Mouse (Mus musculus): ENCODE measurements around the gene Pih1d1. TPM values are rescaled to one million over a fixed set of nuclear protein-coding genes. Genes with fewer than 3 reads are reported as not detected.

Pih1d1 gene
- polyA plus RNA-seq, 1 experiment from 2014 or later: 108 TPM

GRCm38 (mm10) chr7:45117566-45117965 is 36.5 kb upstream of the Pih1d1 start:
- 90% methylated on average over 8 of the region's 8 CpGs for WGBS
- no peak overlapping the region for H3K9ac ChIP-seq (ENCODE audit: low read length)
- DNase-seq (ENCODE audit: low spot score): no peak
- H3K36me3 ChIP-seq (ENCODE audit: control insufficient read depth, insufficient read depth, low read length): peaks cover 49% of the 10 kb centered on the region
- no peaks in the 10 kb centered on the region for H3K4me1 ChIP-seq (ENCODE audit: control insufficient read depth, insufficient read depth, low read length)
- no peak overlapping the region for H3K4me2 ChIP-seq (ENCODE audit: low read length)
- H3K9me3 ChIP-seq (replicated peaks; ENCODE audit: control insufficient read depth, low read length): no peaks in the 10 kb centered on the region
- no peak overlapping the region for H3K27ac ChIP-seq (ENCODE audit: low read depth, low read length)
- H3K27me3 ChIP-seq (replicated peaks; ENCODE audit: control insufficient read depth, insufficient read depth, low read length): no peaks in the 10 kb centered on the region
- no peak for ATAC-seq
- no peak overlapping the region for H3K4me3 ChIP-seq (ENCODE audit: low read depth, low read length)

DNA sequence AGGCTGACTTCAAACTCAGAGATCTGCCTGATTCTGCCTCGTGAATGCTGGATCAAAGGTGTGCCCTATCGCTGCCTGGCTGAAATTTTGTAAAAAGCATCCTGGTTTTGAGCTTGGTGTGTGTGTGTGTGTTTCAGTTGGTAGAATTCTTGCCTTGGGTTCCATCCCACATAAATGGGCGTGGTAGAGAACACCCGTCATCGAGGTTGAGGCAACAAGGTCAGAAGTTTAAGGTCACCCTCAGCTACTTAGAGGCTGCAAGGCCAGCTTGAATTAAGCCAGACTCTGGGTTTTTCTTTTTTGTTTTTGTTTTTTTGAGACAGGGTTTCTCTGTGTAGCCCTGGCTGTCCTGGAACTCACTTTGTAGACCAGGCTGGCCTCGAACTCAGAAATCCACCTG is 35.8 kb upstream of the Pih1d1 start:
- no peak for ATAC-seq
- Histone ChIP-seq H3K4me3 (ENCODE audit: low read depth, low read length) (no peak overlapping the region), H3K27ac (ENCODE audit: low read depth, low read length) (no peak overlapping the region), H3K4me1 (ENCODE audit: control insufficient read depth, insufficient read depth, low read length) (peaks cover 6% of the 10 kb centered on the region; the same call in 1 of the 2 replicates), H3K27me3 (replicated peaks; ENCODE audit: control insufficient read depth, insufficient read depth, low read length) (no peaks in the 10 kb centered on the region), H3K9me3 (replicated peaks; ENCODE audit: control insufficient read depth, low read length) (no peaks in the 10 kb centered on the region), H3K4me2 (ENCODE audit: low read length) (no peak overlapping the region), H3K36me3 (ENCODE audit: control insufficient read depth, insufficient read depth, low read length) (peaks cover 57% of the 10 kb centered on the region), H3K9ac (ENCODE audit: low read length) (no peak overlapping the region)
- 92% methylated on average over 6 of the region's 6 CpGs for WGBS
- no peak for DNase-seq (ENCODE audit: low spot score)

- DNase-seq (ENCODE audit: low spot score) (no peak), ATAC-seq (no peak)
- WGBS: 75% methylated on average over 5 of the region's 5 CpGs
- peaks cover 61% of the 10 kb centered on the region for H3K36me3 ChIP-seq (ENCODE audit: control insufficient read depth, insufficient read depth, low read length)
- H3K4me1 ChIP-seq (ENCODE audit: control insufficient read depth, insufficient read depth, low read length): peaks cover 7% of the 10 kb centered on the region; the same call in 1 of the 2 replicates
- no peak overlapping the region; the same call in 1 of the 2 replicates for H3K9ac ChIP-seq (ENCODE audit: low read length)
- H3K4me2 ChIP-seq (ENCODE audit: low read length): no peak overlapping the region
- H3K27ac ChIP-seq (ENCODE audit: low read depth, low read length): no peak overlapping the region
- H3K27me3 ChIP-seq (replicated peaks; ENCODE audit: control insufficient read depth, insufficient read depth, low read length): no peaks in the 10 kb centered on the region
- no peaks in the 10 kb centered on the region for H3K9me3 ChIP-seq (replicated peaks; ENCODE audit: control insufficient read depth, low read length)
- H3K4me3 ChIP-seq (ENCODE audit: low read depth, low read length): no peak overlapping the region
Observed at GRCm38 (mm10) chr7:45119780-45120709, 34.1 kb upstream of the Pih1d1 start.

GRCm38 (mm10) chr7:45121404-45121803 is 32.7 kb upstream of the Pih1d1 start:
- WGBS: 72% methylated on average over 8 of the region's 8 CpGs
- H3K9ac ChIP-seq (ENCODE audit: low read length): no peak overlapping the region
- H3K9me3 ChIP-seq (replicated peaks; ENCODE audit: control insufficient read depth, low read length): no peaks in the 10 kb centered on the region
- H3K4me3 ChIP-seq (ENCODE audit: low read depth, low read length): no peak overlapping the region
- no peak overlapping the region for H3K27ac ChIP-seq (ENCODE audit: low read depth, low read length)
- no peak overlapping the region for H3K4me2 ChIP-seq (ENCODE audit: low read length)
- peaks cover 75% of the 10 kb centered on the region for H3K36me3 ChIP-seq (ENCODE audit: control insufficient read depth, insufficient read depth, low read length)
- no peak for ATAC-seq
- peaks cover 7% of the 10 kb centered on the region; the same call in 1 of the 2 replicates for H3K4me1 ChIP-seq (ENCODE audit: control insufficient read depth, insufficient read depth, low read length)
- H3K27me3 ChIP-seq (replicated peaks; ENCODE audit: control insufficient read depth, insufficient read depth, low read length): no peaks in the 10 kb centered on the region
- no peak for DNase-seq (ENCODE audit: low spot score)

GRCm38 (mm10) chr7:45121966-45122365 is 32.1 kb upstream of the Pih1d1 start:
- no peaks in the 10 kb centered on the region for H3K27me3 ChIP-seq (replicated peaks; ENCODE audit: control insufficient read depth, insufficient read depth, low read length)
- ATAC-seq (no peak), DNase-seq (ENCODE audit: low spot score) (no peak)
- H3K27ac ChIP-seq (ENCODE audit: low read depth, low read length): no peak overlapping the region
- H3K36me3 ChIP-seq (ENCODE audit: control insufficient read depth, insufficient read depth, low read length): peaks cover 80% of the 10 kb centered on the region
- peaks cover 10% of the 10 kb centered on the region; the same call in 1 of the 2 replicates for H3K4me1 ChIP-seq (ENCODE audit: control insufficient read depth, insufficient read depth, low read length)
- no peak overlapping the region for H3K4me2 ChIP-seq (ENCODE audit: low read length)
- H3K9me3 ChIP-seq (replicated peaks; ENCODE audit: control insufficient read depth, low read length): no peaks in the 10 kb centered on the region
- no peak overlapping the region for H3K4me3 ChIP-seq (ENCODE audit: low read depth, low read length)
- H3K9ac ChIP-seq (ENCODE audit: low read length): no peak overlapping the region

DNA sequence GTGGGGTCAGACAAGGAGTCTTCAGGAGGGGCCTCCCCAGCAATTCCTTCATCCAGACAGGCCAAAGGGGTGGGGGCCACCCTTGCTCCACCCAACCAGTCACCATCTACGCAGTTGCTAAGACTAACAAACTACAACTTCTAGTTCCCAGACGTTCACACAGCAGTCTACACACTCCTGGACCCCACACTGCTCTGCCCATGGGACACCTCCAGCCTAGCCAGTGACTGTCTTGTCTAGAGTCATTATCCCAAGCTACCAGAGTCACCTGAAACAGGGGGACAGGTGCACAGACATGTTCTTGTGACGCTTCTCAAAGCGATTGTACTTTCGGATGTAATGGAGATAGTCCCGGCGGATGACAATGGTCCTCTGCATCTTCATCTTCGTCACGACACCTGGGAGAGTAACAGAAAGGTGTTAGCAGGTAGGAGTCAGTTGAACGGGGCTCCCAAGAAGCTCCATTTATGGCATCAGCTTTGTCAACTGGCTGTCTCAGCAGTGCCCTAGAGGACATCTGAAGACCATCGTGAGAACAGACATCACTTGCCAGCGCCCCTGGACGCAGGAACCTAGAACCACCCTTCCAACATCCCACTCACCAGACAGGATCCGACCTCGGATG is 31.4 kb upstream of the Pih1d1 start:
- Histone ChIP-seq H3K27me3 (replicated peaks; ENCODE audit: control insufficient read depth, insufficient read depth, low read length) (no peaks in the 10 kb centered on the region), H3K4me1 (ENCODE audit: control insufficient read depth, insufficient read depth, low read length) (peaks cover 14% of the 10 kb centered on the region; the same call in 1 of the 2 replicates), H3K4me2 (ENCODE audit: low read length) (peak overlapping the region; percentile 84), H3K9me3 (replicated peaks; ENCODE audit: control insufficient read depth, low read length) (no peaks in the 10 kb centered on the region), H3K27ac (ENCODE audit: low read depth, low read length) (no peak overlapping the region), H3K9ac (ENCODE audit: low read length) (peak overlapping the region; percentile 95), H3K4me3 (ENCODE audit: low read depth, low read length) (peak overlapping the region; percentile 88), H3K36me3 (ENCODE audit: control insufficient read depth, insufficient read depth, low read length) (peaks cover 83% of the 10 kb centered on the region)
- 87% methylated on average over 15 of the region's 15 CpGs for WGBS
- DNase-seq (ENCODE audit: low spot score) (no peak), ATAC-seq (no peak)

DNA sequence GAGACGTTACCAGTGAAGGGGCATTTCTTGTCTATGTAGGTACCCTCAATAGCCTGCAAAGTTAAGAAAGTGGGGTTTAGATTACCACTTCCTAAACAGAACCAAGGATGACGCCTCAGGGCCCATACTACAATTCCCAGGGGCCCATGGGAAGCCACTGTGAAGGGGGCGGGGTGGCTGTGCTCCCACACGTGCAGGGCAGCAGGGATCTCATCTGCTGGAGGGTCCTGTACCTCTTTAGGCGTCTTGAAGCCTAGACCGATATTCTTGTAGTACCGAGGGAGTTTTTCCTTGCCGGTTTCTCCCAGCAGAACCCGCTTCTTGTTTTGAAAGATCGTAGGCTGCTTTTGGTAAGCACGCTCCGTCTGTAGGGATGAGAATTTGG is 30.9 kb upstream of the Pih1d1 start:
- no peaks in the 10 kb centered on the region for H3K9me3 ChIP-seq (replicated peaks; ENCODE audit: control insufficient read depth, low read length)
- DNase-seq (ENCODE audit: low spot score) (no peak), ATAC-seq (no peak)
- H3K4me3 ChIP-seq (ENCODE audit: low read depth, low read length): peak overlapping the region; percentile 88
- H3K36me3 ChIP-seq (ENCODE audit: control insufficient read depth, insufficient read depth, low read length): peaks cover 79% of the 10 kb centered on the region
- H3K27me3 ChIP-seq (replicated peaks; ENCODE audit: control insufficient read depth, insufficient read depth, low read length): no peaks in the 10 kb centered on the region
- peak overlapping the region; percentile 84 for H3K4me2 ChIP-seq (ENCODE audit: low read length)
- WGBS: 27% methylated on average over 12 of the region's 12 CpGs
- peaks cover 14% of the 10 kb centered on the region; the same call in 1 of the 2 replicates for H3K4me1 ChIP-seq (ENCODE audit: control insufficient read depth, insufficient read depth, low read length)
- H3K27ac ChIP-seq (ENCODE audit: low read depth, low read length): no peak overlapping the region
- peak overlapping the region; percentile 95 for H3K9ac ChIP-seq (ENCODE audit: low read length)

- under 1% methylated on average over 59 of the region's 59 CpGs for WGBS
- Histone ChIP-seq H3K4me3 (ENCODE audit: low read depth, low read length) (peak within 1 kb of the TSS; percentile 88), H3K27me3 (replicated peaks; ENCODE audit: control insufficient read depth, insufficient read depth, low read length) (no peaks in the 10 kb centered on the region), H3K27ac (ENCODE audit: low read depth, low read length) (peak within 1 kb of the TSS; percentile 84), H3K9ac (ENCODE audit: low read length) (peak within 1 kb of the TSS; percentile 95), H3K4me2 (ENCODE audit: low read length) (peak within 1 kb of the TSS; percentile 84), H3K4me1 (ENCODE audit: control insufficient read depth, insufficient read depth, low read length) (peaks cover 14% of the 10 kb centered on the region; the same call in 1 of the 2 replicates), H3K36me3 (ENCODE audit: control insufficient read depth, insufficient read depth, low read length) (peaks cover 67% of the 10 kb centered on the region), H3K9me3 (replicated peaks; ENCODE audit: control insufficient read depth, low read length) (no peaks in the 10 kb centered on the region)
- DNase-seq (ENCODE audit: low spot score): peak; percentile 100
- ATAC-seq: peak; percentile 84
Observed at GRCm38 (mm10) chr7:45124224-45125143, 29.6 kb upstream of the Pih1d1 start, which contains the start of gene Rps11. Gene Rps11 (minus strand): TSS chr7:45124439.

Measured in forebrain, embryonic 14.5 days (tissue).